Mouse (Mus musculus) C2C12 (cell line): ENCODE data around the gene Cox17.

Experiments used
- CEBPB ChIP-seq: IDR thresholded peaks from one replicate; pipeline ENCODE4 v1.6.1; 2011; ENCODE audit warnings: low read depth, mild to moderate bottlenecking, control low read depth, moderate library complexity
- CTCF ChIP-seq: IDR thresholded peaks from one replicate; pipeline ENCODE4 v1.5.1; 2011; ENCODE audit not compliant: control insufficient read depth, insufficient read depth, insufficient read length
- MAX ChIP-seq: IDR thresholded peaks from one replicate; pipeline ENCODE4 v1.6.1; 2011; ENCODE audit warnings: mild to moderate bottlenecking, control low read depth
- MYOD1 ChIP-seq: IDR thresholded peaks from one replicate; pipeline ENCODE4 v1.6.1; 2011; ENCODE audit warnings: low read depth; ENCODE audit not compliant: control insufficient read depth, insufficient read length
- MYOG ChIP-seq: IDR thresholded peaks from one replicate; pipeline ENCODE4 v1.6.1; 2011; ENCODE audit not compliant: control insufficient read depth, insufficient read length; ENCODE audit errors: extremely low read depth
- USF1 ChIP-seq: IDR thresholded peaks from one replicate; pipeline ENCODE4 v1.6.1; 2011; ENCODE audit warnings: low read depth, mild to moderate bottlenecking, control low read depth, moderate library complexity

- TF ChIP-seq CTCF (no peak), USF1 (no peak), MAX (no peak), MYOD1 (peak; percentile 86), CEBPB (no peak), MYOG (no peak)
These were observed 22.2 kb downstream of the Cox17 start for GRCm38 (mm10) chr16:38369000-38369399.
